Mouse (Mus musculus): Measurements from ENCODE around the gene Cnga1. TPM values are rescaled to one million over a fixed set of nuclear protein-coding genes. Genes with fewer than 3 reads are reported as not detected.
"Not testable (repeated sequence)": the region's sequence is repeated elsewhere in the genome, so short reads cannot be mapped to it uniquely, and the experiment has no call there.

The Cnga1 gene
- polyA plus RNA-seq, 1 experiment from 2014 or later: not detected

DNA sequence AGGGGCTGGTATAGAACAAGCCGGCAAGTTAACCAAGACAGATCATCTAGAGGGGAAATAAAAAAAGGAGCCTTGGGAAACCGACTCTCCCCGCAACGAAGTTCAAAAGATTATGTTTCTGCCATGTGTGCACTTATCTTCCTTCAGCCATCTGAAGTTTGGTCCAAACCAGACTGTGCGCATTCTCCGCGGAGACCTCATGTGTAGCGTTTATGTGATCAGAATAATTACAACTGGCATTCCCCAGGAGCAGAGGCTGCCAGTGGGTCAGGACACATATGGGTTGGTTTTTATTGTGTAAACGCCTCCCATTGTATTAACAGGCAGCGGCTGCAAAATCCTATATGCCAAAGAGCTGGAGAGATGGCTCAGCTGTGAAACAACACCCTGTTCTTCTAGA lies 64.5 kb downstream of the Cnga1 start:
- H3K4me2 ChIP-seq (ENCODE audit: low read depth, low read length); H3K36me3 ChIP-seq (ENCODE audit: control insufficient read depth, insufficient read depth, low read length); H3K4me3 ChIP-seq (replicated peaks; ENCODE audit: low read length); H3K4me1 ChIP-seq (ENCODE audit: control insufficient read depth, insufficient read depth, low read length); H3K27ac ChIP-seq (ENCODE audit: low read length); ATAC-seq (ENCODE audit: insufficient read depth, low FRiP score); H3K9me3 ChIP-seq (replicated peaks; ENCODE audit: control insufficient read depth, low read length); H3K9ac ChIP-seq (ENCODE audit: low read length): not testable (repeated sequence)
- WGBS: 58% methylated on average over 10 of the region's 10 CpGs
- peaks cover 11% of the 10 kb centered on the region for H3K27me3 ChIP-seq (ENCODE audit: control insufficient read depth, insufficient read depth, low read length)

GRCm38 (mm10) chr5:72565621-72566020 lies 78.5 kb downstream of the Cnga1 start:
- 80% methylated on average over 5 of the region's 5 CpGs for WGBS

GRCm38 (mm10) chr5:72563183-72563582 lies 80.9 kb downstream of the Cnga1 start:
- not testable (repeated sequence) for H3K4me3 ChIP-seq (replicated peaks; ENCODE audit: low read length); H3K4me2 ChIP-seq (ENCODE audit: low read depth, low read length); ATAC-seq (ENCODE audit: insufficient read depth, low FRiP score); H3K36me3 ChIP-seq (ENCODE audit: control insufficient read depth, insufficient read depth, low read length); H3K27me3 ChIP-seq (ENCODE audit: control insufficient read depth, insufficient read depth, low read length); H3K4me1 ChIP-seq (ENCODE audit: control insufficient read depth, insufficient read depth, low read length); H3K9me3 ChIP-seq (replicated peaks; ENCODE audit: control insufficient read depth, low read length); H3K9ac ChIP-seq (ENCODE audit: low read length); H3K27ac ChIP-seq (ENCODE audit: low read length)
- WGBS: 90% methylated on average over 2 of the region's 2 CpGs

More at GRCm38 (mm10) chr5:72565621-72566020, 78.5 kb downstream of the Cnga1 start:
- no peaks in the 10 kb centered on the region for H3K27me3 ChIP-seq (ENCODE audit: control insufficient read depth, insufficient read depth, low read length)
- peaks cover 6% of the 10 kb centered on the region; the same call in 1 of the 2 replicates for H3K9me3 ChIP-seq (replicated peaks; ENCODE audit: control insufficient read depth, low read length)
- H3K36me3 ChIP-seq (ENCODE audit: control insufficient read depth, insufficient read depth, low read length): no peaks in the 10 kb centered on the region
- no peak overlapping the region for H3K4me3 ChIP-seq (replicated peaks; ENCODE audit: low read length)
- no peak overlapping the region for H3K9ac ChIP-seq (ENCODE audit: low read length)
- no peaks in the 10 kb centered on the region for H3K4me1 ChIP-seq (ENCODE audit: control insufficient read depth, insufficient read depth, low read length)
- H3K27ac ChIP-seq (ENCODE audit: low read length): no peak overlapping the region
- H3K4me2 ChIP-seq (ENCODE audit: low read depth, low read length): no peak overlapping the region
- ATAC-seq (ENCODE audit: insufficient read depth, low FRiP score): no peak

GRCm38 (mm10) chr5:72560976-72561628 lies 83.0 kb downstream of the Cnga1 start:
- no peaks in the 10 kb centered on the region for H3K4me1 ChIP-seq (ENCODE audit: control insufficient read depth, insufficient read depth, low read length)
- no peak overlapping the region for H3K4me3 ChIP-seq (replicated peaks; ENCODE audit: low read length)
- H3K27ac ChIP-seq (ENCODE audit: low read length): no peak overlapping the region
- ATAC-seq (ENCODE audit: insufficient read depth, low FRiP score): no peak
- H3K27me3 ChIP-seq (ENCODE audit: control insufficient read depth, insufficient read depth, low read length): no peaks in the 10 kb centered on the region
- H3K9me3 ChIP-seq (replicated peaks; ENCODE audit: control insufficient read depth, low read length): no peaks in the 10 kb centered on the region
- 72% methylated on average over 3 of the region's 3 CpGs for WGBS
- H3K36me3 ChIP-seq (ENCODE audit: control insufficient read depth, insufficient read depth, low read length): no peaks in the 10 kb centered on the region
- no peak overlapping the region for H3K9ac ChIP-seq (ENCODE audit: low read length)
- H3K4me2 ChIP-seq (ENCODE audit: low read depth, low read length): no peak overlapping the region

- Histone ChIP-seq H3K4me1 (ENCODE audit: control insufficient read depth, insufficient read depth, low read length) (no peaks in the 10 kb centered on the region), H3K27ac (ENCODE audit: low read length) (peak within 1 kb of the TSS; percentile 82), H3K9ac (ENCODE audit: low read length) (peak within 1 kb of the TSS; percentile 95), H3K4me2 (ENCODE audit: low read depth, low read length) (peak within 1 kb of the TSS; percentile 84), H3K4me3 (replicated peaks; ENCODE audit: low read length) (peak within 1 kb of the TSS; percentile 95), H3K27me3 (ENCODE audit: control insufficient read depth, insufficient read depth, low read length) (no peaks in the 10 kb centered on the region), H3K9me3 (replicated peaks; ENCODE audit: control insufficient read depth, low read length) (no peaks in the 10 kb centered on the region), H3K36me3 (ENCODE audit: control insufficient read depth, insufficient read depth, low read length) (peaks cover under 1% of the 10 kb centered on the region; the same call in 1 of the 2 replicates)
- under 1% methylated on average over 42 of the region's 42 CpGs for WGBS
- ATAC-seq (ENCODE audit: insufficient read depth, low FRiP score): peak; percentile 95
Observed at GRCm38 (mm10) chr5:72559544-72560049, 84.5 kb downstream of the Cnga1 start, which contains the start of gene Nfxl1. Nfxl1 (minus strand) TSS chr5:72559684.

DNA sequence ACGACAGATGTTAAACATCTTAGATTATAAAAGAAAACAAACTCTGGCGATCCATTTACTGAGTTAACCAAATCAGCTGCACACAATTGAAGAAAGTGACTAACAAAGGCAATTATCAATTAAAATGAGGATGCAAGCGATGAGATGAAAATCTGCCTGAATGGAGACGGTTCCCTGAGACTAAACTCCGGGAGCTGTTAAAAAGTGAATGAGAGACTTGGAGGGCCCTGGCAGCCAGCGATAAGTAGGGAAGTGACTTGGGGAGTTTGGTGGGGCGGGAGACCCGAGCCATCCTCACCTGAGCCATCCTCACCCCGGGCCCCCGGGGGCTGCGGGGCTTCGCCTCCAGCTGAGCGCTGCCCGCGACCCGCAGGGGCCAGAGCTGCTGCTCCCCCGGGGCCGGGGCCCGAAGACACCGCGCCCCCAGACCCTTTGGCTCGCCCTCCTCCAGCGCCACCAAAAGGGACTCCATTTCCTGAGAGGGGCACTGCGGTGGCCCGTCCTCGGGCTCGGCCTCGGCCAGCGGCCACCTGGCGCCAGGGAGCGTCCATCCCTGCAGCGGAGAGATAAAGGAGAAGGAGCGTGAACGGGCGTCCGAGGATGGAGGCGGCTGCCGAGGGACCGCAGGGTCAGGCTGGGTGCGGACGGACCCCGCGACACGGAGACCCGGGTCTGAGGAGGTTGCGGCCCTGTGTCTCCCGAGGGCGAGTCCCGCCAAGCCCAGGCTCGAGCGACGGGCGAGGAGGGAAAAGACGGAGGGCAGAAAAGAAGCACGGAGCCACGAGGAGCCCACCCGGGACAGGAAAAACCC lies 85.2 kb downstream of the Cnga1 start:
- peak overlapping the region; percentile 95 for H3K4me3 ChIP-seq (replicated peaks; ENCODE audit: low read length)
- H3K27ac ChIP-seq (ENCODE audit: low read length): peak overlapping the region; percentile 73
- H3K9ac ChIP-seq (ENCODE audit: low read length): peak overlapping the region; percentile 95
- no peaks in the 10 kb centered on the region for H3K4me1 ChIP-seq (ENCODE audit: control insufficient read depth, insufficient read depth, low read length)
- H3K4me2 ChIP-seq (ENCODE audit: low read depth, low read length): peak overlapping the region; percentile 84
- peaks cover 3% of the 10 kb centered on the region; the same call in 1 of the 2 replicates for H3K36me3 ChIP-seq (ENCODE audit: control insufficient read depth, insufficient read depth, low read length)
- WGBS: under 1% methylated on average over 57 of the region's 57 CpGs
- H3K27me3 ChIP-seq (ENCODE audit: control insufficient read depth, insufficient read depth, low read length): no peaks in the 10 kb centered on the region
- peak; percentile 66 for ATAC-seq (ENCODE audit: insufficient read depth, low FRiP score)
- H3K9me3 ChIP-seq (replicated peaks; ENCODE audit: control insufficient read depth, low read length): no peaks in the 10 kb centered on the region

DNA sequence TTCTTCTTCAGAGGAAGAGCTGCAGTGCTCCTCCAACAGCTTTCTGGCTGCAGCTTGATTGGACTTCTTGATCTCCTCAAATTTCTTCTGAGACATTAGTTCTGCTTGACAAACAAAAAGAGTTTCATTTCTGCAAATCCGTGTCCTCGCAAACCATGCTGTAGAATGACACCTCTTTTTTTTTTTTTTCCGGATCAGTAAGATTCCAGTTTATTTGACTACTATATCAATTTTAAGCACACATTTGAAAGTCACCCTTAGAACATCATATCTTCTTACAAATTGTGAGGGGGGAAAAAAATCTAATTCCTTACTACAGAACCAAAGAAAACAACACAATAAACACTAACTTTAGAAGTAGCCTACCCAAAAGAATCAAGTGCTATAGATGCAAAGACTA lies 87.8 kb downstream of the Cnga1 start:
- Histone ChIP-seq H3K9ac (ENCODE audit: low read length) (no peak overlapping the region), H3K4me1 (ENCODE audit: control insufficient read depth, insufficient read depth, low read length) (no peaks in the 10 kb centered on the region), H3K4me3 (replicated peaks; ENCODE audit: low read length) (no peak overlapping the region), H3K36me3 (ENCODE audit: control insufficient read depth, insufficient read depth, low read length) (peaks cover 3% of the 10 kb centered on the region; the same call in 1 of the 2 replicates), H3K27me3 (ENCODE audit: control insufficient read depth, insufficient read depth, low read length) (no peaks in the 10 kb centered on the region), H3K9me3 (replicated peaks; ENCODE audit: control insufficient read depth, low read length) (no peaks in the 10 kb centered on the region), H3K4me2 (ENCODE audit: low read depth, low read length) (no peak overlapping the region), H3K27ac (ENCODE audit: low read length) (no peak overlapping the region)
- ATAC-seq (ENCODE audit: insufficient read depth, low FRiP score): no peak
- WGBS: 78% methylated on average over 3 of the region's 3 CpGs
